Mouse (Mus musculus): ENCODE measurements around the gene Tigd2.

The Tigd2 gene

DNA sequence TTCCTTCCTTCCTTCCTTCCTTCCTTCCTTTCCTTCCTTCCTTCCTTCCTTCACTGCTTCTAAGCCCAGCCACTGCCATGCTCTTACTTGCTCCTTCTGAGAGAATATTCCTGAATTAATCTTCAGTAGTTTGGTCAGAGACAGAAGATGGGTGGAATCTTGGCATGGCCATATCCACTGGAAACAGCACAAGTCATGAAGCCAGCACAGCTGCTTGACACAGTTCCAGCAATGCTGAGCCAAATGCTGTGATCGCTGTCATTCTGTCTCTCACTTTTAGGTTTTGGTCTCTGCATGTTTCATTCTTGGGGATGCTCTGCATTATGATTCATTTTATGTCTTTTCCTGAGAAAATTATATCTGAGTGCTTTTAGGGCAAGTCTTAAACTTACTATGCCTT is 47.2 kb downstream of the Tigd2 start:
- DNase-seq (ENCODE audit: low spot score) = no peak

All from testis, postnatal 14 days (tissue).